Comparison of ENCODE assay signal across 30 mouse cellular contexts in the genomic region with DNA sequence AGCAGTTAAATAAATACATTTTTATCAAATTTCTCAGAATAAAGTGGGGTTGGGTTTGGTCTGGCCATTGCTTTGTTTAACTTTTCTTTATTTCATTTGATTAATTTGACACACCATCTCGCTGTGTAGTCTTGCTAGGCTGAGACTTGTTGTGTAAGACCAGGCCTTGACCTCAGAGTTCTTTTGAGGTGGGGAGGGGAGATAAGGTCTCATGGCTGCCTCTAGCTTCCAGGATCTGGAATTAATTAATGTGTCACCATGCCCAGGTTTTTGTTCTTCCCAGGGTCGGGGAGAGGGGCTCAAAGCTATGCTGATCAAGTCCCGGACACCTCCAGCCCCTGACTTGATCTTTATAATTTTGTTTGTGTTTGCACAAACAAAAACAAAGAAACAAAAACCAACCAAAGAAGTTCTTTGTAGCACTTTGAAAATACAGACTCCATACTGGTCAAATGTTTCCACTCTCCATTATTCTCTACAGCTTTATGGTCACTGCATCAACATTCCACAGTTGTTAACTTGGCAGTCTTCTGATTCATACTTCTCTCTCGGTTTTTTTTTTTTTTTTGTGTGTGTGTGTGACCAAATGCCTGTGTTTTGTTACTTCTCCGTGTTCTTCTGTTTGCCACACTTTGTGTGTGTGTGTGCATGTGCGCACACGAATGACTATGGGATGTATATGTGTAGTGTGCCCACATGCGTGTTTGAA. TPM values are rescaled to one million over a fixed set of nuclear protein-coding genes. Genes with fewer than 3 reads are reported as not detected.
DNase-seq lines count a peak whose midpoint lies in the region; ATAC-seq and TF ChIP-seq lines count a peak whose summit lies in the region.
"Had no signal": no experiment of that assay in that cellular context is flagged by ENCODE, and none has a peak within 500 bp of the region (broad histone marks: within the 10 kb centered on the region; RNA-seq: fewer than 3 reads in every experiment).

No protein-coding gene starts in this region.

- H3K36me3 ChIP-seq in lung, postnatal 0 days (ENCODE audit: insufficient read depth, low read length) = no peaks in the 10 kb centered on the region
- no peaks in the 10 kb centered on the region for H3K36me3 ChIP-seq in embryonic facial prominence, embryonic 11.5 days (replicated peaks; ENCODE audit: control insufficient read depth, insufficient read depth, low read depth, low read length)
- H3K36me3 ChIP-seq: embryonic facial prominence, embryonic 13.5 days; heart, embryonic 15.5 days; hindbrain, embryonic 15.5 days; midbrain, embryonic 15.5 days; neural tube, embryonic 12.5 days had no signal

- intact Hi-C loops in heart, postnatal 10 days (cut with DNase I) = no loop called here

- no peak for TF ChIP-seq CTCF in lung, postnatal 0 days (IDR thresholded peaks at IDR 0.05)

- DNase-seq in embryo, embryonic 10 days (ENCODE audit: low spot score) = peak; percentile 49
- DNase-seq in embryo, embryonic 9.5 days (ENCODE audit: extremely low spot score) = no peak
- peak; percentile 28 for DNase-seq in lung, postnatal 0 days (ENCODE audit: low spot score)
- DNase-seq in lung, adult 18-20 months = no peak
- peak; percentile 40 for DNase-seq in embryonic facial prominence, embryonic 11.5 days (ENCODE audit: low spot score)
- DNase-seq in heart, postnatal 10 days = no peak
- DNase-seq in frontal cortex, postnatal 14 days (ENCODE audit: low spot score in 2 of 2) = no peak
- DNase-seq: adrenal gland, adult 8-10 months; cerebellum, adult 2 months; cerebellum, postnatal 36 days; gastrocnemius, adult 2 months; heart, postnatal 4 days; kidney, adult 8-10 months; liver, postnatal 0 days; lung, postnatal 36 days had no signal

- no peak overlapping the region for H3K27ac ChIP-seq in lung, postnatal 0 days (ENCODE audit: low read length)
- no peak overlapping the region for H3K27ac ChIP-seq in embryonic facial prominence, embryonic 11.5 days (replicated peaks; ENCODE audit: low read depth, low read length)
- H3K27ac ChIP-seq: embryonic facial prominence, embryonic 13.5 days; forebrain, embryonic 13.5 days; gastrocnemius, adult 2 months; heart, embryonic 15.5 days; hindbrain, embryonic 15.5 days; midbrain, embryonic 15.5 days; neural tube, embryonic 12.5 days had no signal

- H3K4me1 ChIP-seq in lung, postnatal 0 days (ENCODE audit: insufficient read depth, low read depth, low read length) = no peaks in the 10 kb centered on the region
- no peaks in the 10 kb centered on the region for H3K4me1 ChIP-seq in embryonic facial prominence, embryonic 11.5 days (ENCODE audit: control insufficient read depth, insufficient read depth, low read length)
- H3K4me1 ChIP-seq: midbrain, embryonic 15.5 days; neural tube, embryonic 12.5 days had no signal

- no peak for ATAC-seq in lung, postnatal 0 days
- ATAC-seq in embryonic facial prominence, embryonic 11.5 days (replicated peaks; ENCODE audit: insufficient number of reproducible peaks, low FRiP score, low TSS enrichment, low read depth) = no peak
- ATAC-seq in megakaryocyte progenitor cell, adult 5-6 weeks (replicated peaks; ENCODE audit: poor library complexity) = no peak
- ATAC-seq: CD4-positive, CD25-positive, alpha-beta regulatory T cell, adult 4 months; forebrain, embryonic 13.5 days; liver, postnatal 0 days; midbrain, embryonic 15.5 days; Patski had no signal

- no peak overlapping the region for H3K4me2 ChIP-seq in lung, postnatal 0 days (replicated peaks; ENCODE audit: low read depth, low read length)
- H3K4me2 ChIP-seq in embryonic facial prominence, embryonic 11.5 days (ENCODE audit: low read depth, low read length) = no peak overlapping the region
- H3K4me2 ChIP-seq: embryonic facial prominence, embryonic 13.5 days; forebrain, embryonic 13.5 days; heart, embryonic 15.5 days; hindbrain, embryonic 15.5 days; liver, embryonic 11.5 days; midbrain, embryonic 15.5 days; neural tube, embryonic 12.5 days had no signal

- H3K9ac ChIP-seq in lung, postnatal 0 days (replicated peaks; ENCODE audit: low read depth) = no peak overlapping the region
- H3K9ac ChIP-seq in embryonic facial prominence, embryonic 11.5 days (replicated peaks; ENCODE audit: low read length) = no peak overlapping the region
- H3K9ac ChIP-seq: embryonic facial prominence, embryonic 13.5 days; forebrain, embryonic 13.5 days; heart, embryonic 15.5 days; hindbrain, embryonic 15.5 days; liver, postnatal 0 days; midbrain, embryonic 15.5 days; neural tube, embryonic 12.5 days had no signal

- H3K9me3 ChIP-seq in lung, postnatal 0 days (ENCODE audit: low read length) = no peaks in the 10 kb centered on the region
- no peaks in the 10 kb centered on the region for H3K9me3 ChIP-seq in embryonic facial prominence, embryonic 11.5 days (replicated peaks; ENCODE audit: control insufficient read depth, low read length)
- H3K9me3 ChIP-seq: embryonic facial prominence, embryonic 13.5 days; forebrain, embryonic 13.5 days; heart, embryonic 15.5 days; hindbrain, embryonic 15.5 days; midbrain, embryonic 15.5 days; neural tube, embryonic 12.5 days had no signal

- H3K27me3 ChIP-seq in lung, postnatal 0 days (replicated peaks; ENCODE audit: insufficient read depth, low read length) = no peaks in the 10 kb centered on the region
- H3K27me3 ChIP-seq in embryonic facial prominence, embryonic 11.5 days (ENCODE audit: control insufficient read depth, insufficient read depth, low read length) = no peaks in the 10 kb centered on the region
- H3K27me3 ChIP-seq: embryonic facial prominence, embryonic 13.5 days; forebrain, embryonic 13.5 days; heart, embryonic 15.5 days; hindbrain, embryonic 15.5 days; midbrain, embryonic 15.5 days; neural tube, embryonic 12.5 days had no signal

- 55% methylated on average over 8 of the region's 8 CpGs for WGBS in lung, postnatal 0 days
- 61% methylated on average over 8 of the region's 8 CpGs for WGBS in embryonic facial prominence, embryonic 11.5 days

- H3K4me3 ChIP-seq in lung, postnatal 0 days (ENCODE audit: low read depth, low read length) = no peak overlapping the region
- no peak overlapping the region for H3K4me3 ChIP-seq in embryonic facial prominence, embryonic 11.5 days (ENCODE audit: low read depth, low read length)
- H3K4me3 ChIP-seq: embryonic facial prominence, embryonic 13.5 days; forebrain, embryonic 13.5 days; gastrocnemius, adult 2 months; heart, embryonic 15.5 days; hindbrain, embryonic 15.5 days; midbrain, embryonic 15.5 days; neural tube, embryonic 12.5 days had no signal

- no peak for TF ChIP-seq EP300 in lung, postnatal 0 days (IDR thresholded peaks at IDR 0.05)

RNA-seq across cellular contexts. Expression of a gene that starts 22.0 kb away (rescaled TPM):
- polyA plus RNA-seq in lung, postnatal 0 days (2015; fragmentation: Nextera tagmentation; extraction: Ambion mirVana) = 0.05 TPM in 1 of 2 replicates, not detected in the other
- 0.17 TPM in 1 of 2 replicates, not detected in the other for polyA plus RNA-seq in embryonic facial prominence, embryonic 11.5 days (2014; fragmentation: Nextera tagmentation; extraction: Ambion mirVana)
- total RNA-seq in heart, postnatal 10 days (2021) = not detected
- not detected in 2 replicates for total RNA-seq in megakaryocyte progenitor cell, adult 5-6 weeks (2015)
- total RNA-seq in megakaryocyte progenitor cell, adult 5-6 weeks (2017) = not detected in 2 replicates
- total RNA-seq: adrenal gland, adult 8-10 months; gastrocnemius, adult 2 months; heart, postnatal 4 days; layer of hippocampus, adult 18-20 months; layer of hippocampus, postnatal 14 days; left cerebral cortex, adult 8-10 months had no signal
- polyA plus RNA-seq: cerebellum, adult 2 months; gonadal fat pad, adult 2 months; heart, embryonic 15.5 days; liver, postnatal 0 days; Patski; urinary bladder, adult 2 months had no signal

RNA-seq across cellular contexts. Expression of a gene that starts 26.0 kb away (rescaled TPM):
- polyA plus RNA-seq in lung, postnatal 0 days (2015; fragmentation: Nextera tagmentation; extraction: Ambion mirVana) = 54.3 and 55.4 TPM in 2 replicates
- 0.60 and 1.9 TPM in 2 replicates for polyA plus RNA-seq in embryonic facial prominence, embryonic 11.5 days (2014; fragmentation: Nextera tagmentation; extraction: Ambion mirVana)
- total RNA-seq in heart, postnatal 10 days (2021) = 100 to 1,000 TPM in 1 of 2 experiments, 10 to 100 TPM in 1; 93.3 to 120 TPM
- not detected in 2 replicates for total RNA-seq in megakaryocyte progenitor cell, adult 5-6 weeks (2015)
- not detected in 2 replicates for total RNA-seq in megakaryocyte progenitor cell, adult 5-6 weeks (2017)
- total RNA-seq: layer of hippocampus, adult 18-20 months had no signal
- polyA plus RNA-seq: CD4-positive, CD25-positive, alpha-beta regulatory T cell, adult 4 months; Patski had no signal

RNA-seq across cellular contexts. Expression of a gene that starts 33.1 kb away (rescaled TPM):
- 0.99 and 1.6 TPM in 2 replicates for polyA plus RNA-seq in lung, postnatal 0 days (2015; fragmentation: Nextera tagmentation; extraction: Ambion mirVana)
- polyA plus RNA-seq in embryonic facial prominence, embryonic 11.5 days (2014; fragmentation: Nextera tagmentation; extraction: Ambion mirVana) = 50.8 and 62.3 TPM in 2 replicates
- total RNA-seq in heart, postnatal 10 days (2021) = under 1 TPM in 1 of 2 experiments, not detected in 1; 0.45 TPM
- total RNA-seq in megakaryocyte progenitor cell, adult 5-6 weeks (2015) = not detected in 2 replicates
- total RNA-seq in megakaryocyte progenitor cell, adult 5-6 weeks (2017) = not detected in 2 replicates
- polyA plus RNA-seq: liver, postnatal 0 days; Patski had no signal

Comparison
In these comparisons a context has a peak if more than half of its experiments do, and no peak if none do; other contexts are left out.
1. DNase-seq: peak in embryo, embryonic 10 days (single experiment), lung, postnatal 0 days (single experiment) and embryonic facial prominence, embryonic 11.5 days (single experiment); none in embryo, embryonic 9.5 days (single experiment), lung, adult 18-20 months (0 of 2), heart, postnatal 10 days (0 of 2) and frontal cortex, postnatal 14 days (0 of 2).
2. RNA of a gene that starts 26.0 kb away (total RNA-seq): 93.3 to 120 TPM in heart, postnatal 10 days; not detected in megakaryocyte progenitor cell, adult 5-6 weeks; every median in the first group is over 10 times any median in the second.